Mouse (Mus musculus): Measurements from ENCODE around the gene Gab2.

Gene Gab2

GRCm38 (mm10) chr7:97328891-97329588 is 247.7 kb downstream of the Gab2 start:
- in situ Hi-C loops (cut with MboI; ENCODE audit: low pct_unique_long_range_greater_than_20kb in 1 of 2, low sequenced_read_pairs in 2 of 2, unreplicated experiment in 1 of 2): no loop called here

DNA sequence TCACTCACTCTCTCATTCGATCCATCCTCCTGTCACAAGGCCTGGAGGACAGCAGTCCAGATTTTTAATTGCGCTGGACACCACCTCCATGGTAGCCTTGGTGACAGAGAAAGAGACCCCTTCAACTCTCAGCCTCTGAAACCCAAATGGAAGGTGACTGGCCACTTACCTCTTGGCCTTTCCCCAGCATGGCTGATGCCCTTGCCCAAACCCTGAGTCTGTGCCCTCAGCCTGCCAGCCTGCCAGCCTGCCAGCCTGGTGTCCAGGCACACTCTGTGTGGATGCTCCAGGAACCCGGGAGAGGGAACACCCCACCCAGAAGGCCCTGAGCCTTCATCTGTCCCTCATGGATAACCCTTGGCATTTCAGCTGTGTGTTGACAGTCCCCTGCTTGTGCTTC is 248.3 kb downstream of the Gab2 start:
- in situ Hi-C loops (cut with MboI; ENCODE audit: low pct_unique_long_range_greater_than_20kb in 1 of 2, low sequenced_read_pairs in 2 of 2, unreplicated experiment in 1 of 2): no loop called here

GRCm38 (mm10) chr7:97330931-97331645 is 249.7 kb downstream of the Gab2 start:
- in situ Hi-C loops (cut with MboI; ENCODE audit: low pct_unique_long_range_greater_than_20kb in 1 of 2, low sequenced_read_pairs in 2 of 2, unreplicated experiment in 1 of 2): no loop called here

- in situ Hi-C loops (cut with MboI; ENCODE audit: low pct_unique_long_range_greater_than_20kb in 1 of 2, low sequenced_read_pairs in 2 of 2, unreplicated experiment in 1 of 2): no loop called here
These were observed 250.6 kb downstream of the Gab2 start, which contains the start of the genes Usp35 and Kctd21 for GRCm38 (mm10) chr7:97331726-97332666. TSS of gene Usp35 (minus strand) at chr7:97332020. TSS of gene Kctd21 (plus strand) at chr7:97332327.

GRCm38 (mm10) chr7:97332667-97333041 is 251.3 kb downstream of the Gab2 start:
- in situ Hi-C loops (cut with MboI; ENCODE audit: low pct_unique_long_range_greater_than_20kb in 1 of 2, low sequenced_read_pairs in 2 of 2, unreplicated experiment in 1 of 2): no loop called here

- in situ Hi-C loops (cut with MboI; ENCODE audit: low pct_unique_long_range_greater_than_20kb in 1 of 2, low sequenced_read_pairs in 2 of 2, unreplicated experiment in 1 of 2): no loop called here
These were observed 251.9 kb downstream of the Gab2 start for GRCm38 (mm10) chr7:97333113-97333898.

GRCm38 (mm10) chr7:97334406-97334805 is 253.0 kb downstream of the Gab2 start:
- in situ Hi-C loops (cut with MboI; ENCODE audit: low pct_unique_long_range_greater_than_20kb in 1 of 2, low sequenced_read_pairs in 2 of 2, unreplicated experiment in 1 of 2): no loop called here

DNA sequence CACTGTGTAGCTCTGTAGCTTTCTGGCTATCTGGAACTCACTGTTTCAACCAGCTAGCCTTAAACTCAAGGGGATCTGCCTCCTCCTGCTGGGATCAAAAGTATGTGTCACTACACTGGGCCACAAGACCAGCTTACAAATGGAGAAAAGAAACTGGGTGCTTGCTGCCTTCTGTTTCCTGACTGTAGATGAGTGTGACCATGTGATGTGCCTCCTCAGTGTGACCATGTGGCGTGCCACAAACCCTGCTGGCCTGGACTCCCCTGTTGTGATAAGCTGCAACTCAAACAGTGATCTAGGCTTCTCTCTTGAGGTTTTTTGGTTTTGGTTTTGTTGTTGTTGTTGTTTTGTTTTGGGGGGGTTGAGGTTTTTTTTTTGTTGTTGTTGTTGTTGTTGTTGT is 255.3 kb downstream of the Gab2 start:
- in situ Hi-C loops (cut with MboI; ENCODE audit: low pct_unique_long_range_greater_than_20kb in 1 of 2, low sequenced_read_pairs in 2 of 2, unreplicated experiment in 1 of 2): no loop called here

DNA sequence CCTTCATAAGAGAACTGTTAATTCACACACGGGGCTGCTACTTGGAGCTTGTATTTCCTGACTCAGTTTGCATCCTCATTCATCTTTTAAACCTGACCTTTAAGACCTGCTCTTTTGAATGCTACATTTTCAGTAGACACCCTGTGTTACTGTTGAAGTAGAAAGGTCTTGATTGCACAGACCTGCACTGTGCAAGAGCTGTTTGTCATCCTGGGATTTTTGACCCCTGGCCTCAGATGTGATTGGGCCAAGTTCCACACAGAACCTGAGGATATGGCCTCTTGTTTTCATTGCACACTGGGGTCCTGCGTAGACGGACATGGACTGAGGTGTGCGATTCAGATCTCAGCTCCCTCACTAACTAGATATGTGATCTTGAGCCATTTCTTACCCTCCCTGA is 257.2 kb downstream of the Gab2 start:
- in situ Hi-C loops (cut with MboI; ENCODE audit: low pct_unique_long_range_greater_than_20kb in 1 of 2, low sequenced_read_pairs in 2 of 2, unreplicated experiment in 1 of 2): no loop called here

GRCm38 (mm10) chr7:97339623-97340022 is 258.2 kb downstream of the Gab2 start:
- in situ Hi-C loops (cut with MboI; ENCODE audit: low pct_unique_long_range_greater_than_20kb in 1 of 2, low sequenced_read_pairs in 2 of 2, unreplicated experiment in 1 of 2): no loop called here

DNA sequence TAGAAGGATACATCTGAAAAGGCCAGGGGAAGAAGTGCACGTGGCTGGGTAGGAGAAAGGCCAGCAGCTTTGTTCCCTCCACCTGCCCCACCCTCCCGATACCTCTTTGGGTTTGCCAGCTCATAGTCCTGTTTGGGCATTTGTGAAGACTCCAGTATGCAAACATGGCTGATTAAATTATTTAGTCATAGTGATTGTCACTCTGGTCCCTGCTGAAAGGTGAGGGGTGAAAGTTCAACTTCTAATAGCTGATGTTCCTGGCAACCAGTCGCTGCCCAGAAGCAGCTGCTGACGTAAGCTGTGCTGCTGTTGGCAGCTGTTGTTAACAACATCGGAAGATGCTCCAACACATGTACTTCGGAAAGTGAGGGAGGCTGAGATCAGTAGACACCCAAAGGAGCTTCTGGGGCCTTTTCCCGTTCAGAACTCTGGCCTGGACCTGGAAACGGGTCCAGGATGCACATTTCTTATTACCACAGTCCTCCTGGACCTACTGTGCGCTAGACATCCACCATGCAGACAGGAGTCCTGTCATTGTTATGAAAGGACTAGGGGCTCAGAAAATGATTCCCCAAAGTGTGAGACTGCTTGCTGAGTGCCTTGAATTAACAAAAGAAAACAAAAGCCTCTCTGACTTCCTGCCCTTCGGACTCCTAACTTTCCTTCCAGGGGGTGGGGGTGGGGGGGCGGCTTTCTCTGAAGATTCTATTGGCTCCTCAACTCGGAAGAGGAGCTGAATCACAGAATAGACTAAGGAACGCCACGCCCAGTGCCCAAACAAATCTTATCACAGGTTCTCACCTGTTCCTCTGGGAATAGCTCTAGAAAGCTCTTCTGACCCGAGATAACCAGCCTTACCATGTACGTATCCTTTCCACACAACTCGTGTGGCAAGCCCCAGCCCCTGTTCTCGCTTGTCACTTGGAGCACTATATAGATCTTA is 259.8 kb downstream of the Gab2 start:
- in situ Hi-C loops (cut with MboI; ENCODE audit: low pct_unique_long_range_greater_than_20kb in 1 of 2, low sequenced_read_pairs in 2 of 2, unreplicated experiment in 1 of 2): no loop called here

- in situ Hi-C loops (cut with MboI; ENCODE audit: low pct_unique_long_range_greater_than_20kb in 1 of 2, low sequenced_read_pairs in 2 of 2, unreplicated experiment in 1 of 2): no loop called here
These were observed 261.6 kb downstream of the Gab2 start for GRCm38 (mm10) chr7:97342961-97343360.

- in situ Hi-C loops (cut with MboI; ENCODE audit: low pct_unique_long_range_greater_than_20kb in 1 of 2, low sequenced_read_pairs in 2 of 2, unreplicated experiment in 1 of 2): no loop called here
These were observed 263.3 kb downstream of the Gab2 start for GRCm38 (mm10) chr7:97344655-97345054.

DNA sequence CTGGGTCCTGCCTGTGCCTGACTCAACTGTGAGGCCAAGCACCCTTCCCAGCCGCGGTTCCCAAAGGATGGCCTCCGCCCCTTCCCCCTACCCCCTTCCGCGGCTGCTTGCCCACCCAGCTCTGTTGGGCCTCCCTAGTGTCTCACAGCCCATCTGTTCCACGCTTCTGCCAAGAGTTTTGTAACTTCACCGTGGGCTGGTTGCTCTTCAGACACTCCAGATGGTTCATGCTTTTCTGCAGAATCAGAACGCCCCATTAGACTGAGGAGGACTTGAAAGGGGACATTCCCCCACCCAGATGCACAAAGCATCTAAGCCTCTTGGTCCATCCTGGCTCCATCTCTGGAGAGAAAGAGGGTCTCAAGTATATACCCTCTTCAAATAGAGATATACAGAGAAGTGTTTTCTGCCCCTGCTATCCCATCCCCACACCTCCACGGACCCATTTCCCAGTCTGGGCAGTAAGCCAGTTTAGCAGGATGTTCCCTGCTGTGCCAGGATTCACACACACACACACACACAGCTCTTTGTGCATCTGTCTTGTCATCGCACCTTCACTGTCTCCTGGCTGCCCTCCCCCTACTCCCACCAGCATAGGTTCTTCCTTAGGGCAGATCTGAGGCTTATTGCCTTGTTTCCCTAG is 264.0 kb downstream of the Gab2 start:
- in situ Hi-C loops (cut with MboI; ENCODE audit: low pct_unique_long_range_greater_than_20kb in 1 of 2, low sequenced_read_pairs in 2 of 2, unreplicated experiment in 1 of 2): no loop called here

DNA sequence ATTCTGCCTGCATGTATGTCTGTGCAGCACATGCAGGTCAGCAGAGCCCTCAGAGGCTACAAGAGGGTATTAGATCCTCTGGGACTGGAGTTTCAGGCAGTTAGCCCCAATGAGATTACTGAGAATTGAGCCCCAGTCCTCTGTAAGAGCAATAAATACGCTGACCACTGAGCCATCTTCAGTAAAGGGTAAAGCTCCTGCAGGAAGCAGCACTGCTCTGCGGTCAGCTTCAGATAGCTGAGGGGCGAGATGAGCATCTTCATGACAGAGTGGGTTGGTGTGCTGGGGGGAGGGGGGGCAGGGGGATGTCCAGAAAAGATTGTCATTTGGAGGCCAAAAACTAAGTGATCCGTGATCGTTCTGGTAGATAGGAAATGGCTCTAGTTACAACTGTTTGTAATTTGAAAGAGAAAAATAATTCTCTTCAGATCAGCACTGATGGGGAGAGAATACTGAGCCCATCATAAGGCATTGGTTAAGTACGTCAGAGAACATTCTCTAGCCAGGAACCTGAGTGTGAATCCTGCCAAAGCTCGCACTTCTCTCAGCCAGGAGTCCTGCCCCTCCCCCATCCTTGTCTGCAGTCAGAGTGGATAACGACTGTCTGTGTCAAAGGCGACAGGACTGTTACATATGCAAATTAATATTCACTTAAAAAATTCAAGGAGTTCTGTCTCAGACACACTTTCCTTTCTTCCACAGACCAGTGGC is 264.9 kb downstream of the Gab2 start:
- in situ Hi-C loops (cut with MboI; ENCODE audit: low pct_unique_long_range_greater_than_20kb in 1 of 2, low sequenced_read_pairs in 2 of 2, unreplicated experiment in 1 of 2): no loop called here

- in situ Hi-C loops (cut with MboI; ENCODE audit: low pct_unique_long_range_greater_than_20kb in 1 of 2, low sequenced_read_pairs in 2 of 2, unreplicated experiment in 1 of 2): no loop called here
These were observed 265.4 kb downstream of the Gab2 start for GRCm38 (mm10) chr7:97346822-97347166.

Data from mouse embryonic stem cell (cell line).